Mouse (Mus musculus): ENCODE measurements at regions not wholly inside any gene's neighbourhood (a gene's known extent, or its start where the extent isn't known, plus 50 kb on each side); places are given as distances from the start of the nearest gene placed in this dataset.

DNA sequence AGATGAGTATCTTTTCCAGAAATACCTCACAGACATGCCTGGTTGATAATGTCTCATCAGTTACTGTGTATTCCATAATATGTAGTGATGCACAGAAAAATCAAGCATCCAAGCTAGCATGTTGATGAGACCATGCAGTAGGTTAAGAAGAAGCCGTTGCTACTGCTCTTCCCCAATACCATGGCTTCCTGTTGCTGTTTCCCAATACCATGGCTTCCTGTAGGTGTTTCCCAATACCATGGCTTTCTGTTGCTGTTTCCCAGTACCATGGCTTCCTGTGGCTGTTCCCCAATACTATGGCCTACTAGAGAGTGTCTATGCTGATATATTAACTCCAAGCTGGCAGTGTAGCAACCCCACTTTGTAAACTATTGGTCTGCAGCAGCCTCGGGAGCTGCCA is 253.7 kb downstream of the Stim2 start:
- in situ Hi-C loops (cut with MboI, MseI) = no loop called here

DNA sequence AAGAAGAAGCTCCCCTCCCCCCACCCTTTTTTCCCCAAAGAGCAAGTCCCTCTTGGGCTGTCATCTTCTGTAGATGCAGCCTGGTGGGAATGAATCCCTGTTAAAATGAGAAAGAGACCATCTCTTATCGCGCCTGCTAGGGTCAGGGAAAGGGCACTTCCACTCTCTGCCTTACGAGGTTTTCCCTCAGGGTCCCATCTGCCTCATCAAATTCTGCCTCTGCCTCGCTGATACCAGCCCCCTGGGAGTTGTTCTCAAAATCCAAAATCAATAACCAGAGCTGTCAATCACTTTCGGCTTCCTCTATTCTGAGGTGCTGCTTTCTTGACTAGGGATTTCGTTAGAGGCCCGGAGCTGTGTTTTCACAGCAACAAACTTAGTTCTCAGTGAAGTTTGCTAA is 255.7 kb downstream of the Stim2 start:
- in situ Hi-C loops (cut with MboI, MseI) = no loop called here

- in situ Hi-C loops (cut with MboI, MseI) = no loop called here
Measured at GRCm38 (mm10) chr5:54258087-54258733, 259.9 kb downstream of the Stim2 start.

GRCm38 (mm10) chr5:54264867-54265434 is 266.7 kb downstream of the Stim2 start:
- in situ Hi-C loops (cut with MboI, MseI) = no loop called here

- in situ Hi-C loops (cut with MboI, MseI) = no loop called here
Measured at GRCm38 (mm10) chr5:54267905-54268590, 269.7 kb downstream of the Stim2 start.

DNA sequence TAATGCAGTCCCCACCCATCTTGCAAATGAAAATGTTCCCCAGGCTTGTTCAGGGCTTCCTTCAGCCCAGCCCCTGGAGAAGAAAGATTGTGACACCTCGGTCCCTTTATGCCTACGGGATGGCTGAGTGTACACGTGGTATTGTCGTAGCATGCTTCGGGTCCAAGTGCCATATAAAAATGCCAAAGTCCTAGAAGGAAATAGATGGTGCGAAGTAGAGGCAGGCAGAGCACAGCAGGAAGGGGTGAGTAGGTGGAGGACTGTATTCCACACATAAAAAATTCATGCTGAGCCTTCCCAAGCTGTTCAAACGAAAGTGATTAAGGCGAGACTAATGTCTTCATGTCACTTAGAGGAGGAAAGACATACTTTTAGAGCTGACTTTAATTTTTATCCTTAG is 281.1 kb downstream of the Stim2 start:
- in situ Hi-C loops (cut with MboI, MseI) = no loop called here

DNA sequence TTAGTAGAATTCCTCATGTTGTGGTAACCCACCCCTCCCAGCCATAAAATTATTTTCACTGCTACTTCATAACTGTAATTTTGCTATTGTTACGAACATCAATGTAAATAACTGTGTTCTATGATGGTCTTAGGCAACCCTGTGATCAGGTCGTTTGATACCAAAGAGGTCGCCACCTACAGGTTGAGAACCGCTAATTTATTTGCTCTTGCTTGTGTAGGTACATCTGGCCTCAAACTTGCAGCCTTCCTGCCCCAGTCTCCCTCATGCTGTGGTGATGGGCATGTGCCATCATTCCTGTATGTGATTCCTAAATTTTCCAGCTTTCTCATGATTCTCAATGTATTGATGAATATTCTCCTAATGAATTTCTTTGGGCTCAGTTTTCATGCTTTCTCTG is 282.4 kb downstream of the Stim2 start:
- in situ Hi-C loops (cut with MboI, MseI) = loop anchor here (10.0 kb wide), 1 partner anchor 1924 kb away; no protein-coding TSS in a partner anchor

- in situ Hi-C loops (cut with MboI, MseI) = loop anchor here (10.0 kb wide), 1 partner anchor 1924 kb away; no protein-coding TSS in a partner anchor
Measured at GRCm38 (mm10) chr5:54281121-54281520, 282.8 kb downstream of the Stim2 start.

DNA sequence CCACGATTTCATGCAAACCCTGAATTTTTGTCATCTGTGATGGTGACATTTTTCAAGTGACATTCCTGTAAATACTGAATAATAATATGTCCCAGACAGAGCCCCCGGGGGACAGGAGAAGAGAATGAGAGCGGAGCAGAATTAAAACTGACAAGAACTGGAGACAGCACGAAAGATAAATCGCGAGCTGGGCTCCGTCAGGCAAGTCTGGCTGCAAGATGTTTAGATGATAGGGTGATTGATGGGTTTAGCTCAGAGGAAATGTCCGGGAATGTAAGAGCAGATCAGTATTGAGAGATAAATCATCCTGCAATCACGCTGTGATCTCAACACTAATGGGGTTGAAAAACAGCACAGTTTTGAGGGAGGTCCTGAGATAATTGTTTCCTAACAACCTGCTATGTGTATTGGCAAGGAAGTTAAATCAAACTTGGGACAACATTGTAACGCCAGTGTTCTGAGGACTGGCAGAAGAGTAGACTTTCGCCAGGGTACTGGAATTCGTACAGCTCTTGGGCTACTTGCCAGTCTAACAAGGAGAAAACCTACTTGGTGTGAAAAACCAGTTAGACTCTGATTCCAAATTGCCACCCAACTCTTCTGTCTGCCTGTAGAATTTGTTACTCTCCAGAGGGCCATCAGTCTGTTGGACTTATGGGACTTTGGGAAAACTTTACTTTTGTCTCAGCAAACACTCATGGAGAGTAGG is 292.2 kb downstream of the Stim2 start:
- in situ Hi-C loops (cut with MboI, MseI) = no loop called here

DNA sequence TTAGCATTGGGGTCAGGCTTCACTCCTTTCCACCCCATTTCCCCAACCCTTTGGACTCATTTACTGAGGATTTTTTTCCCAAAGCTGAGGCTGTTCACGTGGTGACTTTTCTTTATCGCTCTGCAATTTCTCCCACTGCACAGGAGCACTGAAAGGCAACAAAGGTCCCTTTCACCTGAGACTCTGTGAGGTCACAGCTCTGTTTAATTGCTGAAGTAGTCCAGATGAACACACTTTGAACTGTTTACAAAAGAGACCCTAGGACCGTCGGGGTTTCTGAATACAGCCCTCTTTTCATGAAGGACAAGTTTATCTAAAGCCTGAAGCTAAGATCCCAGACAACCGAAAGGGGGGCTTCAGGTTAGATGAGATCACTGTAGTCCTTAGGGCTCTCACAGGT is 293.6 kb downstream of the Stim2 start:
- in situ Hi-C loops (cut with MboI, MseI) = no loop called here

- in situ Hi-C loops (cut with MboI, MseI) = no loop called here
Measured at GRCm38 (mm10) chr5:54313660-54314279, 315.5 kb downstream of the Stim2 start.

DNA sequence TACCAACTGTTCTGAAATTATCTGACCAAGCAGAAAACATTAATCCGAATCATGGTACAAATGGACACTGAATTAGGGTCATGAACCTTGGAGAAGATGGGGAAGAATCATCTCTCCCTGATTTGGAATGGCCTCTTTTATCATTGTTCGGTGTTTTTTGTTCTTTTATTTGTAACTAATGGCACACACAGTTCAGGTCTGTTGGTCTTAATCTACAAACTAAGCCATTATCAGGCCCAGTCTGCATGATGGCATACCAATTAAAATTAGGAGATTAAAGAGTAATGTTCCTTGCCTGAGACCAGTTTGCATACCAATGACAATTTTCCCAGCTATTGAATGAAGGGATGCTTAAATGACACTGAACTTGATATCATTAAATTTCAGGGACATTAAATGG is 332.1 kb downstream of the Stim2 start:
- in situ Hi-C loops (cut with MboI, MseI) = no loop called here

- in situ Hi-C loops (cut with MboI, MseI) = no loop called here
Measured at GRCm38 (mm10) chr5:54342976-54343375, 344.7 kb downstream of the Stim2 start.

GRCm38 (mm10) chr5:54343432-54343831 is 345.1 kb downstream of the Stim2 start:
- in situ Hi-C loops (cut with MboI, MseI) = no loop called here

GRCm38 (mm10) chr5:54348820-54349596 is 350.7 kb downstream of the Stim2 start:
- in situ Hi-C loops (cut with MboI, MseI) = no loop called here

- in situ Hi-C loops (cut with MboI, MseI) = no loop called here
Measured at GRCm38 (mm10) chr5:54349775-54350332, 351.6 kb downstream of the Stim2 start.

DNA sequence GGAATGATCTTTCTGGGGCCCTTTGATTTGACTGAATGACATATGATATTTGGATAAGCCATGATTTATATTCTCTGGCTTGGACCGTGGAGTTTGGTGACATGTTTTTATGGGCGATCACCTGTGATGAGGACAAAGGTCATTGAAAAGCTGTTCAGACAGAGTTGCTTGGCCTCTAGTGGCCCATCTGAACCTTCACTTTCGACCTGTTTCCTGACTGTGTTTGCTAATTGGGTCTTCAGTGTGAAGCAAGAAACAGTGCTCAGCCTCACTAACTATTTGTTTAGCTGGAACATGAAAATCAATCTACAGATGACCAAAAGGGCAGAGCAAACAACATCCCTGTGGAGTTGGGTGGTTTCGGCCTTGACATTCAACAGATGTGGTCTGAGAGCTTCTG is 357.8 kb downstream of the Stim2 start:
- in situ Hi-C loops (cut with MboI, MseI) = no loop called here

DNA sequence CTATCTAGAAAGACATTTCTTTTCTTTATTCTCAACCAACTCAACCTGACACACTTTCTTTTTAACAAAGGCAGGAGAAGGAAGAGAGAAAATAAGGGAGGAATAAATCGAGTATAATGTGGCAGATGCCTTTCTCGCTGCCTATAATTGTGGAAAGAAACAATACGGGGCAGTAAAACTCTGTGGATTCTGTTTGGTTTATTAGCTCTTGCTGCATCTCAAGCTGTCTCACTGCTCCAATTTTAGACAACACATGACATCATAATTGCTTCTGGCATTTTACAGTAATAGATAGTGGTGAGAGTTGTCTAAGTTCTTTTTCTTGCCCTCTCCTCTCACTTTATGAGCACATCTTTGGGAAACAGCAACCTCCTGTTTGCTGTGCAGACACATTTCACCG is 359.2 kb downstream of the Stim2 start:
- in situ Hi-C loops (cut with MboI, MseI) = no loop called here

GRCm38 (mm10) chr5:54358221-54358620 is 359.9 kb downstream of the Stim2 start:
- in situ Hi-C loops (cut with MboI, MseI) = no loop called here
